Mouse (Mus musculus) E14TG2a.4 (cell line): ENCODE data around the gene Gm13090.

Experiments
- CTCF ChIP-seq: conservative IDR thresholded peaks from 2 replicates; pipeline ENCODE4 v1.5.1; 2014; ENCODE audit warnings: low read length
- POU5F1 ChIP-seq: IDR thresholded peaks from 2 replicates; pipeline ENCODE4 v1.6.1; 2014; ENCODE audit warnings: low read length, borderline replicate concordance

- no peak for TF ChIP-seq CTCF
- no peak for TF ChIP-seq POU5F1
Measured at GRCm38 (mm10) chr4:151097104-151097438, 7.7 kb downstream of the Gm13090 start.
